In genomic region chr11:43530043-43530442, GRCm38 (mm10) we compare ENCODE assay signal across 10 mouse cellular contexts. TPM values are rescaled to one million over a fixed set of nuclear protein-coding genes. Genes with fewer than 3 reads are reported as not detected.
DNase-seq lines count a peak whose midpoint lies in the region; ATAC-seq lines count a peak whose summit lies in the region.
"Had no signal": no experiment of that assay in that cellular context is flagged by ENCODE, and none has a peak within 500 bp of the region (broad histone marks: within the 10 kb centered on the region; RNA-seq: fewer than 3 reads in every experiment).

No protein-coding gene starts in this region.

- ATAC-seq in lung, embryonic 16.5 days (ENCODE audit: low read depth), result no peak
- ATAC-seq in embryonic facial prominence, embryonic 15.5 days (ENCODE audit: insufficient number of reproducible peaks, low FRiP score, low TSS enrichment, low read depth), result no peak
- no peak for ATAC-seq in intestine, embryonic 15.5 days
- ATAC-seq in neural tube, embryonic 13.5 days (ENCODE audit: low read depth), result no peak

- peak overlapping the region; percentile 31 for H3K4me3 ChIP-seq in lung, embryonic 16.5 days (ENCODE audit: low read length)
- no peak overlapping the region for H3K4me3 ChIP-seq in embryonic facial prominence, embryonic 15.5 days (replicated peaks)
- 0 out of 2 replicates have a peak overlapping the region, but pooled peaks have one; percentile 0 for H3K4me3 ChIP-seq in intestine, embryonic 15.5 days (replicated peaks)
- H3K4me3 ChIP-seq in neural tube, embryonic 13.5 days, result peak overlapping the region; percentile 90
- H3K4me3 ChIP-seq: myocyte had no signal

- 20% methylated on average over 3 of the region's 3 CpGs for WGBS in lung, embryonic 16.5 days
- WGBS in embryonic facial prominence, embryonic 15.5 days, result 27% methylated on average over 3 of the region's 3 CpGs
- WGBS in intestine, embryonic 15.5 days, result 26% methylated on average over 3 of the region's 3 CpGs
- WGBS in neural tube, embryonic 13.5 days, result 6% methylated on average over 3 of the region's 3 CpGs

- peak overlapping the region; percentile 51 for H3K4me2 ChIP-seq in lung, embryonic 16.5 days (ENCODE audit: low read depth, low read length)
- 0 out of 2 replicates have a peak overlapping the region, but pooled peaks have one; percentile 2 for H3K4me2 ChIP-seq in embryonic facial prominence, embryonic 15.5 days (replicated peaks)
- H3K4me2 ChIP-seq in intestine, embryonic 15.5 days (replicated peaks), result peak overlapping the region; percentile 43
- H3K4me2 ChIP-seq in neural tube, embryonic 13.5 days, result peak overlapping the region; percentile 89

- peaks cover 17% of the 10 kb centered on the region for H3K4me1 ChIP-seq in lung, embryonic 16.5 days (replicated peaks; ENCODE audit: control insufficient read depth, insufficient read depth, low read length)
- peaks cover 16% of the 10 kb centered on the region for H3K4me1 ChIP-seq in embryonic facial prominence, embryonic 15.5 days
- H3K4me1 ChIP-seq in intestine, embryonic 15.5 days (replicated peaks), result no peaks in the 10 kb centered on the region; the same call in none of the 2 replicates
- H3K4me1 ChIP-seq in neural tube, embryonic 13.5 days (replicated peaks), result peaks cover 45% of the 10 kb centered on the region

- no peak overlapping the region for H3K27ac ChIP-seq in lung, embryonic 16.5 days (ENCODE audit: low read length)
- H3K27ac ChIP-seq in embryonic facial prominence, embryonic 15.5 days (replicated peaks), result no peak overlapping the region
- H3K27ac ChIP-seq in intestine, embryonic 15.5 days, result no peak overlapping the region
- H3K27ac ChIP-seq in neural tube, embryonic 13.5 days (replicated peaks), result peak overlapping the region; percentile 23; the same call in 1 of the 2 replicates

- H3K36me3 ChIP-seq in lung, embryonic 16.5 days (ENCODE audit: control insufficient read depth, insufficient read depth, low read length), result peaks cover 5% of the 10 kb centered on the region; the same call in 1 of the 2 replicates
- no peaks in the 10 kb centered on the region for H3K36me3 ChIP-seq in embryonic facial prominence, embryonic 15.5 days
- H3K36me3 ChIP-seq in intestine, embryonic 15.5 days, result no peaks in the 10 kb centered on the region; the same call in 1 of the 2 replicates
- peaks cover 20% of the 10 kb centered on the region; the same call in 1 of the 2 replicates for H3K36me3 ChIP-seq in neural tube, embryonic 13.5 days

- H3K9me3 ChIP-seq in lung, embryonic 16.5 days (ENCODE audit: control insufficient read depth, low read length), result no peaks in the 10 kb centered on the region
- no peaks in the 10 kb centered on the region for H3K9me3 ChIP-seq in embryonic facial prominence, embryonic 15.5 days (replicated peaks)
- H3K9me3 ChIP-seq in intestine, embryonic 15.5 days, result no peaks in the 10 kb centered on the region
- no peaks in the 10 kb centered on the region for H3K9me3 ChIP-seq in neural tube, embryonic 13.5 days

- peak overlapping the region; percentile 21; the same call in 1 of the 2 replicates for H3K9ac ChIP-seq in lung, embryonic 16.5 days (ENCODE audit: low read length)
- H3K9ac ChIP-seq in embryonic facial prominence, embryonic 15.5 days, result no peak overlapping the region
- no peak overlapping the region for H3K9ac ChIP-seq in intestine, embryonic 15.5 days
- peak overlapping the region; percentile 6; the same call in 1 of the 2 replicates for H3K9ac ChIP-seq in neural tube, embryonic 13.5 days

- DNase-seq in lung, postnatal 14 days, result no peak
- DNase-seq in right cerebral cortex, postnatal 25 days, result no peak
- no peak for DNase-seq in c-Kit-positive CD71-positive TER-119-positive erythroid progenitor cells, embryonic 14.5 days (ENCODE audit: low spot score)
- DNase-seq in right cerebral cortex, adult 2 months (ENCODE audit: low spot score in 2 of 2), result no peak
- DNase-seq: kidney, adult 2 months had no signal

- H3K27me3 ChIP-seq in lung, embryonic 16.5 days (ENCODE audit: control insufficient read depth, insufficient read depth, low read depth, low read length), result no peaks in the 10 kb centered on the region
- no peaks in the 10 kb centered on the region for H3K27me3 ChIP-seq in embryonic facial prominence, embryonic 15.5 days
- no peaks in the 10 kb centered on the region for H3K27me3 ChIP-seq in intestine, embryonic 15.5 days (replicated peaks)
- no peaks in the 10 kb centered on the region for H3K27me3 ChIP-seq in neural tube, embryonic 13.5 days

RNA-seq across cellular contexts. Expression of gene Ccnjl, which starts 1.5 kb away (rescaled TPM):
- polyA plus RNA-seq in lung, embryonic 16.5 days (2015; fragmentation: Nextera tagmentation; extraction: Ambion mirVana), result 19.6 and 20.0 TPM in 2 replicates
- 10.9 and 12.0 TPM in 2 replicates for polyA plus RNA-seq in embryonic facial prominence, embryonic 15.5 days (2015; fragmentation: Nextera tagmentation; extraction: Ambion mirVana)
- polyA plus RNA-seq in intestine, embryonic 15.5 days (2015; fragmentation: Nextera tagmentation; extraction: Ambion mirVana), result 15.9 and 16.6 TPM in 2 replicates
- polyA plus RNA-seq in neural tube, embryonic 13.5 days (2015; fragmentation: Nextera tagmentation; extraction: Ambion mirVana), result 20.9 and 26.7 TPM in 2 replicates

RNA-seq across cellular contexts. Expression of gene C1qtnf2, which starts 56.0 kb away (rescaled TPM):
- 3.4 and 4.1 TPM in 2 replicates for polyA plus RNA-seq in lung, embryonic 16.5 days (2015; fragmentation: Nextera tagmentation; extraction: Ambion mirVana)
- 30.4 and 38.4 TPM in 2 replicates for polyA plus RNA-seq in embryonic facial prominence, embryonic 15.5 days (2015; fragmentation: Nextera tagmentation; extraction: Ambion mirVana)
- 6.3 and 6.6 TPM in 2 replicates for polyA plus RNA-seq in intestine, embryonic 15.5 days (2015; fragmentation: Nextera tagmentation; extraction: Ambion mirVana)
- 12.5 and 12.8 TPM in 2 replicates for polyA plus RNA-seq in neural tube, embryonic 13.5 days (2015; fragmentation: Nextera tagmentation; extraction: Ambion mirVana)
- polyA plus RNA-seq: myocyte had no signal

RNA-seq across cellular contexts. Expression of gene 4933415A04Rik, which starts 56.8 kb away (rescaled TPM):
- 5.1 and 6.1 TPM in 2 replicates for polyA plus RNA-seq in lung, embryonic 16.5 days (2015; fragmentation: Nextera tagmentation; extraction: Ambion mirVana)
- 2.8 and 3.4 TPM in 2 replicates for polyA plus RNA-seq in embryonic facial prominence, embryonic 15.5 days (2015; fragmentation: Nextera tagmentation; extraction: Ambion mirVana)
- polyA plus RNA-seq in intestine, embryonic 15.5 days (2015; fragmentation: Nextera tagmentation; extraction: Ambion mirVana), result 4.4 and 5.4 TPM in 2 replicates
- 7.1 and 7.3 TPM in 2 replicates for polyA plus RNA-seq in neural tube, embryonic 13.5 days (2015; fragmentation: Nextera tagmentation; extraction: Ambion mirVana)
- polyA plus RNA-seq: myocyte had no signal

Comparison
In these comparisons a context has a peak if more than half of its experiments do, and no peak if none do; other contexts are left out.
1. H3K4me2 ChIP-seq: peak in every context shown above with its lines; median percentile 89 in neural tube, embryonic 13.5 days; 51 in lung, embryonic 16.5 days; 43 in intestine, embryonic 15.5 days; 2 in embryonic facial prominence, embryonic 15.5 days.
2. H3K9ac ChIP-seq: peak in lung, embryonic 16.5 days (single experiment) and neural tube, embryonic 13.5 days (single experiment); none in embryonic facial prominence, embryonic 15.5 days (single experiment) and intestine, embryonic 15.5 days (single experiment).